Mouse (Mus musculus): ENCODE results near the gene Itga11. TPM values are rescaled to one million over a fixed set of nuclear protein-coding genes. Genes with fewer than 3 reads are reported as not detected.

The Itga11 gene
- polyA plus RNA-seq, 1 experiment from 2014 or later: 0.52 TPM

- Histone ChIP-seq H3K27me3 (no peaks in the 10 kb centered on the region), H3K36me3 (no peaks in the 10 kb centered on the region), H3K4me3 (no peak overlapping the region), H3K9me3 (replicated peaks) (no peaks in the 10 kb centered on the region), H3K4me2 (no peak overlapping the region), H3K27ac (no peak overlapping the region), H3K9ac (no peak overlapping the region), H3K4me1 (replicated peaks) (peaks cover 24% of the 10 kb centered on the region)
- WGBS: 86% methylated on average over 6 of the region's 6 CpGs
- ATAC-seq (replicated peaks; ENCODE audit: insufficient number of reproducible peaks, insufficient read depth, low FRiP score, low read depth): no peak
Measured at GRCm38 (mm10) chr9:62820829-62821228, 143.2 kb downstream of the Itga11 start.

GRCm38 (mm10) chr9:62821811-62822210, 144.2 kb downstream of the Itga11 start:
- ATAC-seq (replicated peaks; ENCODE audit: insufficient number of reproducible peaks, insufficient read depth, low FRiP score, low read depth): no peak
- Histone ChIP-seq H3K27ac (no peak overlapping the region), H3K9ac (no peak overlapping the region), H3K36me3 (no peaks in the 10 kb centered on the region), H3K4me2 (no peak overlapping the region), H3K4me1 (replicated peaks) (peaks cover 24% of the 10 kb centered on the region), H3K27me3 (no peaks in the 10 kb centered on the region), H3K4me3 (no peak overlapping the region), H3K9me3 (replicated peaks) (no peaks in the 10 kb centered on the region)
- 94% methylated on average over 7 of the region's 7 CpGs for WGBS

GRCm38 (mm10) chr9:62825791-62826393, 148.3 kb downstream of the Itga11 start:
- no peaks in the 10 kb centered on the region for H3K27me3 ChIP-seq
- no peak overlapping the region for H3K9ac ChIP-seq
- peak overlapping the region; percentile 18; the same call in 1 of the 2 replicates for H3K4me2 ChIP-seq
- H3K4me1 ChIP-seq (replicated peaks): peaks cover 16% of the 10 kb centered on the region
- WGBS: 21% methylated on average over 8 of the region's 9 CpGs
- H3K4me3 ChIP-seq: no peak overlapping the region
- H3K9me3 ChIP-seq (replicated peaks): no peaks in the 10 kb centered on the region
- no peak overlapping the region; the same call in 1 of the 2 replicates for H3K27ac ChIP-seq
- no peaks in the 10 kb centered on the region for H3K36me3 ChIP-seq
- no peak for ATAC-seq (replicated peaks; ENCODE audit: insufficient number of reproducible peaks, insufficient read depth, low FRiP score, low read depth)

GRCm38 (mm10) chr9:62826456-62826855, 148.8 kb downstream of the Itga11 start:
- Histone ChIP-seq H3K36me3 (no peaks in the 10 kb centered on the region), H3K9ac (no peak overlapping the region), H3K27ac (no peak overlapping the region; the same call in 1 of the 2 replicates), H3K27me3 (no peaks in the 10 kb centered on the region), H3K4me1 (replicated peaks) (peaks cover 16% of the 10 kb centered on the region), H3K4me3 (no peak overlapping the region), H3K9me3 (replicated peaks) (no peaks in the 10 kb centered on the region), H3K4me2 (peak overlapping the region; percentile 18; the same call in 1 of the 2 replicates)
- WGBS: 13% methylated on average over 7 of the region's 7 CpGs
- ATAC-seq (replicated peaks; ENCODE audit: insufficient number of reproducible peaks, insufficient read depth, low FRiP score, low read depth): no peak

- ATAC-seq (replicated peaks; ENCODE audit: insufficient number of reproducible peaks, insufficient read depth, low FRiP score, low read depth): no peak
- peak overlapping the region; percentile 25 for H3K9ac ChIP-seq
Measured at GRCm38 (mm10) chr9:62827939-62828652, 150.5 kb downstream of the Itga11 start.

GRCm38 (mm10) chr9:62828662-62829086, 151.0 kb downstream of the Itga11 start:
- Histone ChIP-seq H3K4me3 (peak overlapping the region; percentile 31), H3K4me1 (replicated peaks) (peaks cover 16% of the 10 kb centered on the region), H3K27ac (peak overlapping the region; percentile 56), H3K9ac (no peak overlapping the region), H3K27me3 (no peaks in the 10 kb centered on the region), H3K36me3 (no peaks in the 10 kb centered on the region), H3K4me2 (peak overlapping the region; percentile 60), H3K9me3 (replicated peaks) (no peaks in the 10 kb centered on the region)
- under 1% methylated on average over 23 of the region's 23 CpGs for WGBS
- peak; percentile 97 for ATAC-seq (replicated peaks; ENCODE audit: insufficient number of reproducible peaks, insufficient read depth, low FRiP score, low read depth)

More at GRCm38 (mm10) chr9:62827939-62828652, 150.5 kb downstream of the Itga11 start:
- Histone ChIP-seq H3K4me1 (replicated peaks) (peaks cover 16% of the 10 kb centered on the region), H3K36me3 (no peaks in the 10 kb centered on the region), H3K4me3 (peak overlapping the region; percentile 31), H3K4me2 (peak overlapping the region; percentile 60), H3K27me3 (no peaks in the 10 kb centered on the region), H3K9me3 (replicated peaks) (no peaks in the 10 kb centered on the region), H3K27ac (peak overlapping the region; percentile 56)
- 5% methylated on average over 24 of the region's 24 CpGs for WGBS

GRCm38 (mm10) chr9:62829877-62830276, 152.3 kb downstream of the Itga11 start:
- Histone ChIP-seq H3K4me1 (replicated peaks) (peaks cover 16% of the 10 kb centered on the region), H3K27ac (no peak overlapping the region), H3K9me3 (replicated peaks) (no peaks in the 10 kb centered on the region), H3K27me3 (no peaks in the 10 kb centered on the region), H3K9ac (no peak overlapping the region), H3K36me3 (no peaks in the 10 kb centered on the region), H3K4me2 (no peak overlapping the region), H3K4me3 (no peak overlapping the region)
- no peak for ATAC-seq (replicated peaks; ENCODE audit: insufficient number of reproducible peaks, insufficient read depth, low FRiP score, low read depth)
- WGBS: 74% methylated on average over 6 of the region's 6 CpGs

Other genes starting within 250 kb of the Itga11 start
- gene Coro2b, start 140.8 kb upstream of the Itga11 start, polyA plus RNA-seq (2015; fragmentation: Nextera tagmentation; extraction: Ambion mirVana): 5.7 and 8.4 TPM in 2 replicates
- 11.4 and 14.8 TPM in 2 replicates for gene Fem1b, start 134.1 kb downstream of the Itga11 start, polyA plus RNA-seq (2015; fragmentation: Nextera tagmentation; extraction: Ambion mirVana)
- 14.1 and 18.0 TPM in 2 replicates for gene Cln6, start 161.0 kb downstream of the Itga11 start, polyA plus RNA-seq (2015; fragmentation: Nextera tagmentation; extraction: Ambion mirVana)
- 3.0 and 4.3 TPM in 2 replicates for gene Calml4, start 180.3 kb downstream of the Itga11 start, polyA plus RNA-seq (2015; fragmentation: Nextera tagmentation; extraction: Ambion mirVana)